Mouse (Mus musculus) CH12.LX (cell line): Measurements from ENCODE around the gene Ado.

Experiments used
- CTCF ChIP-seq, 2 experiments: IDR thresholded peaks in 1 of 2; conservative IDR thresholded peaks in 1 of 2; 2 replicates each; pipeline ENCODE4 v1.5.1; 2011 to 2012; ENCODE audit warnings: low read depth in 2 of 2, low read length in 2 of 2, improper control_type of control experiment in 1 of 2, inconsistent platforms in 1 of 2, mild to moderate bottlenecking in 1 of 2, moderate library complexity in 1 of 2
- EP300 ChIP-seq: IDR thresholded peaks from 2 replicates; pipeline ENCODE4 v1.6.1; 2011; ENCODE audit warnings: low read length, improper control_type of control experiment
- GABPA ChIP-seq: IDR thresholded peaks from 2 replicates; pipeline ENCODE4 v1.6.1; 2012; ENCODE audit warnings: low read depth, low read length, improper control_type of control experiment, inconsistent platforms; ENCODE audit not compliant: insufficient replicate concordance
- HCFC1 ChIP-seq: IDR thresholded peaks from 2 replicates; pipeline ENCODE4 v1.6.1; 2012; ENCODE audit warnings: low read depth, mild to moderate bottlenecking, inconsistent platforms, low read length, improper control_type of control experiment
- MAFK ChIP-seq: IDR thresholded peaks from 2 replicates; pipeline ENCODE4 v1.6.1; 2011; ENCODE audit warnings: low read length, improper control_type of control experiment; ENCODE audit not compliant: insufficient replicate concordance
- NELFE ChIP-seq: IDR thresholded peaks from 2 replicates; pipeline ENCODE4 v1.6.1; 2011; ENCODE audit warnings: low read depth, low read length, improper control_type of control experiment
- POLR2A ChIP-seq: IDR thresholded peaks from 2 replicates; pipeline ENCODE4 v1.6.1; 2011; ENCODE audit warnings: low read depth, mild to moderate bottlenecking, improper control_type of control experiment, low read length
- RCOR1 ChIP-seq: conservative IDR thresholded peaks from 2 replicates; pipeline ENCODE4 v1.6.1; 2012; ENCODE audit warnings: low read depth, mild to moderate bottlenecking, inconsistent platforms, low read length, improper control_type of control experiment
- SMC3 ChIP-seq: IDR thresholded peaks from 2 replicates; pipeline ENCODE4 v1.6.1; 2011; ENCODE audit warnings: low read depth, low read length, improper control_type of control experiment

DNA sequence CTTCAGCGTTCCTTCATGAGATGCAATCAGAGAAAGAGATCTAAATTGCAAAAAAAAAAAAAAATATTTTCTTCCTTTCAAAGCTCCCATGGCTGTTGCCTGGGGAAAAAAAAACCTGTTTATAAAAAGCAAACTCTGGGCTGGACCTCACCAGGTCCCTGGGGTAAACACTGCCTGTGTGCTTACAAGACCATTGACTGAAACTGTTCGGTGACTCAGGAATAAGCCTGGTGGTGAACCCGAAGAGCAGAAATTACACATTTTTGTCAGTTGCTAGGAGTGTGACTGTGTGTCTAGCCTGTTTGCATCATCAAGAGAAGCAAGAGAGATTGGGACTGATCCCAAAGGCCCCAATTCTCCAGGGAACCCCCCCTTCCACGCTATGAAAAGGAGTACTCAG, 19.0 kb downstream of the Ado start:
- TF ChIP-seq CTCF (conservative IDR thresholded peaks at IDR 0.05 in 1 of 2, IDR thresholded peaks at IDR 0.05 in 1 of 2; ENCODE audit: low read depth in 2 of 2, low read length in 2 of 2) (no peak), POLR2A (no peak), SMC3 (no peak), EP300 (no peak), RCOR1 (no peak), HCFC1 (no peak), MAFK (no peak), GABPA (no peak), NELFE (no peak)
